Mouse (Mus musculus) frontal cortex, postnatal 36 days (tissue): Measurements from ENCODE around the gene Foxs1.
A peak's percentile ranks its signal among the peaks of the same experiment; 100 is the strongest.

Experiments
- DNase-seq, 2 experiments: peaks; one replicate each; pipeline ENCODE4 v3.0.0; 2022; ENCODE audit warnings: low spot score in 2 of 2

Foxs1 gene

GRCm38 (mm10) chr2:152933048-152933447 lies at the start of gene Foxs1:
Gene Foxs1, minus strand, starts transcription at chr2:152933208.
- DNase-seq = no peak

GRCm38 (mm10) chr2:152976991-152977390 lies 44.0 kb upstream of the Foxs1 start:
- DNase-seq = no peak

DNA sequence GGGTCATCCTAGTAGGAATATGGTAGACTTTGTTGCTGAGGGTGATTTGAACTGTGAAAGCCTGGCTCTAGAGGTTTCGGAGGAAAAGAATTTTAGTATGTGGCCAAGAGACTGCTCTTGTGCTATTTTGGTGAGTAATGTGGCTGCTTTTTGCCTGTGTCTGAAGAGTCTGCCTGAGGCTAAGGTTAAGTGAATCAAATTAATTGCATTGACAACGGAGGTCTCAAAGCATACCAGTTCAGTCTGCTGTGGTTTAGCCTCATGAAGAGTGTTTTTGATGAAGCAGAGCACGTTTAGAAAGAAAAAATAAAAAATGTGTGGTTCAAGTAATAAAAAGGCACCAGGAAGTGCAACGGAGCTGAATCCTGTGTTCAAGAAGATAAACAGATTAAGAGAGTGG lies 32.5 kb upstream of the Foxs1 start:
- no peak for DNase-seq

DNA sequence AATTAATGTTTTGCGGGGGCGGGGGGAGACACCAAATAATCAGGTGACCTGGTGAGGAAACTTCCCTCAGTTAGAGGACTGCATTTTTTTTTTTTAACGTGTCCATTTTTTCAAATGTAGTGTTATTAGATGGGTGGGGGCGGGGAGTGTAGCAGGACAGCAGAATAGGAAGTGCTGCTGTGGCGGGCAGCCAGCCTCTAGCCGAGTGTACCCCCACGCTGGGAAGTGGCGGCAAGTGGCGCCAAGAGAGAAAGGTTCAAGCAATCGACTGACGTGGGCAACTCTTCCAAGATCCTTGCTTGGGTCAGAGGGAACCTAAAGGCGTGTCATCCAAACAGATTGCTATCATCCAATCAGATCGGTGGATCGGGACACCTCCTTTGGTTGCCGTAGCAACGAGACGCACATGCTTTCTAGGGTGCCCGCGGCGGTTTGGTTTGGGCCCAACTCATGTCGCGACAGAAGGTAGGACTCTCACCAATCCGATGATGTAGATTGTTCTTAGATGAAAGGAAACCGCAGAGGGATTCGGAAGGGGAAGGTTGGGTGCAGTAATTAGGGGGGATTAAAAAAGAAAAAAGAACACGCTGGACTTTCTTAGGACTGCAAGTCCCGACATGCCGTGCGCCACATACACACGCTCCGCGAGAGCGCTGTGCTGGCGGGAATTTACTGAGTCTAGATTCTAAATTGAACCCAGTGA lies 29.2 kb upstream of the Foxs1 start, which contains the start of gene Ttll9:
Gene Ttll9 (plus strand): TSS at position 395 of the 703 bp plus-strand sequence.
- peak; percentile 80 to 92 for DNase-seq

- DNase-seq = no peak
Observed at GRCm38 (mm10) chr2:152958116-152958515, 25.1 kb upstream of the Foxs1 start.

GRCm38 (mm10) chr2:152951850-152952720 lies 19.1 kb upstream of the Foxs1 start:
- DNase-seq = no peak

- DNase-seq = peak; percentile 67 to 70
Observed at GRCm38 (mm10) chr2:152951065-152951849, 18.2 kb upstream of the Foxs1 start, which contains the start of gene Dusp15. Gene Dusp15, minus strand, starts transcription at chr2:152951698.

DNA sequence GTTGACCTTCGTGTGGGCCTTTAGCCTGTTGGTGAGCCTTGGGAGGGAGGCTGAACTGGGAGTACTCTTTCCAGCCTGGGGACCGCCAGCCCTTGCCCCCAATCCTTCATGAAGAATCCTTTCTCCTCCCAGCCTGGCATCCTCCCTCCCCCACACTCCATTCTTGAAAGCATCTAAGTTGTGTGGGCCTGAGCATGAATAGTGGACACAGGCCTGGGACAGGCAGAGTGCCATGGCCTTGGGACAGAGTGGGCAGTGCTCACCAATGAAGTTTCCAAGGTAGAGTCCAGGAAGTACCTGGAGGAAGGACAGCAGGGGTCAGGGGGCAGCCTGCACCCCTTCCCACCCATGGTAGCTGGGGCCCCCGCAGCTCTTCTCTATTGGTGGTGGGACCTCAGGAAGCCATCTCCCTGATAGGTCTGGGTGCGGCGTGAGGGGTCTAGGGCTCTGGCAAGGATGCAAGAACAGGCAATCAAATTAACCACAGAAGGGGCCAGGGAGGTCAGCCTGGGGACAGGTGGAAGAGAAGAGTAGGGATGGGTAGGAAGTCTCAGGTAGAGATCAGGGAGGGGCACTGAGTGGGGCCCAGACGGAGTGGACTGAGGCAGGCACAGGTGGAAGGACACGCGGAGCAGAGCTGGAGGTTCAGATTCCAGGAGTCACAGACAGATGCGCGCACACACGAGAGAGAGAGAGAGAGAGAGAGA lies 17.5 kb upstream of the Foxs1 start:
- DNase-seq = no peak

- no peak for DNase-seq
Observed at GRCm38 (mm10) chr2:152948438-152949020, 15.5 kb upstream of the Foxs1 start.

DNA sequence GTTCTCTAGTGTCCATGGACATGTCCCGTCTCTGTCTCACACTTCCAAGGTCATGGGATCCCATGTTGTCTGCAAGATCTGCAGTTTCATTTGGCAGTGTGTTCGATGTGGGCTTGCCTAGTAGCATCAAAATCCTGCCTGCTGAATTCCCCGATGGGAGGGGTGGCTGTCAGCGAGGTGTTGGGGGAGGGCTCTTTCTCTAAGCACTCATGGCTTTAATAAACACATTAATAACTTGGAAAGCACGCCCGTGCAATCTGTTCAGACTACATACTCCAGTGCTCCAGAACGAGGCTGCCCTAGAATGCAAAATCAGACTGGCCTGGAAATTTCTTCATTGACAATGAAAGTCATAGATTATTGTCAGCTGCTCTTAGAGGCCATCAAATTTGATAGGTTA lies 14.1 kb upstream of the Foxs1 start:
- no peak for DNase-seq

GRCm38 (mm10) chr2:152944013-152944412 lies 11.0 kb upstream of the Foxs1 start:
- no peak for DNase-seq

DNA sequence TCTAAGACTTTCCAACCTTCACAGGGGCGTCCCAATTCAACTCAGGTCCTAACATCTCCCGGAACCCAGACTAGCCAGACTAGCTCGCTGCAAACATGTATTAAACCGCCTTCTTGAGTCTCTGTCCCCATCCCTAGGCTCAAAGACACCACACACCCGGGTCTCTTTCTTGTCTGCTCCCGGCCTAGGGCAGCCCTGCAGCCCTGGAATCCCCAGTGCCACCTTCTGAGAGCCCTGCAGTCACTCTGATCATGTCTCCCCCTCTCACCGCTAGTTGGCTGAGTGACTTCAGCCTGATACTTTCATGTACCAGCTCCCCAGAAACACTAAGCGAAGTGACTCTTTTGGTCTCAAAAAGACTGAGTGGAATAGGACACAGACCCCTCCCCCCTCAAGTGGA lies 10.6 kb upstream of the Foxs1 start:
- no peak for DNase-seq

DNA sequence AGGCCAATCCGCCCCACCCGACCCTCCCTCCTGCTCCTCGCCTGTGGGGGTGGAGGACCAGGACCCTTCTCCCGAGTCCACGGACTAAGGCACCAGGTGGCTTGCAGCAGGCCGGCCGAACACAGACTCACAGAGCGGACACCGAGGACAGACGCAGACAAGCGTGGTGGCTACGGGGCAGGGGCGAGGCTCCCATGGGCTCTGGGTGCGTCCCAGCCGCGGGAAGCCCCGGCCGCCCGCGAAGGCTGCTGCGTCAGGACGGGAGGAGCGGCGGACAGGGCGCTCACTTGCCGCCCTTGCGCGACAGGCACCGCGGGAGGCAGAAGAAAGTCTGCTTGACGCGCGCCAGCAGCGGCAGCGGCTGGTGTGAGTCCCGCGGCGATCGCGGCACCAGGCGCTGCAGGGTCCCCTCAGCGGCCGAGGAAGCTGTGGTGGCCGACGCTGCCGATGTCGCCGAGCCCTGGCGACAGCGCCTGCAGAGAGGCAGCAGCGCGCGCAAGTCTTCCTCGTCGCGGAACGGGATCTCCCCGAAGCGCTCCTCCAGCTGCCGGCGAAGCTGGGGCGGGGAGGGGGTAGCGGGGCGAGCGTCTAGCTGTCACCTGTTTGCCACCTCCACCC lies 10.0 kb upstream of the Foxs1 start:
- DNase-seq = no peak

DNA sequence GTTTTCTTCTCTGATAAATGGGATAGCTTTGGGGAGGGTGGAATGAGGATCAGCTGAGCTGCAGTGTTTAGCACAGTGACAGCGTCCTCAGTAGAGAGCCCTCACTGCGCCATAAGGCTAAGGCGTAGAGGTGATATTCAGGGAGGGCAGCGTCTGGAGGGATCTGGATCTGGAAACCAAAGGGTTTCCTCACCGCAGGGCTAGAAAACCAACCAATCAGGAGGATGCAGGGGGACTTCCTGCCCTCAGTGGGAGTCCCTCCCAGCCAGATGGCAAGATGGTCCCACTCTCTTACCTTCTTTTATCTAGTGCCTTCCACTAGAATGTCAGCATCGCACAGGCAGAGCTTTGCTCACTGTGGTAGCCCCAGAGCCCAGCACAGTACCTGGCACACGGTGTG lies 8.8 kb upstream of the Foxs1 start:
- DNase-seq = no peak

DNA sequence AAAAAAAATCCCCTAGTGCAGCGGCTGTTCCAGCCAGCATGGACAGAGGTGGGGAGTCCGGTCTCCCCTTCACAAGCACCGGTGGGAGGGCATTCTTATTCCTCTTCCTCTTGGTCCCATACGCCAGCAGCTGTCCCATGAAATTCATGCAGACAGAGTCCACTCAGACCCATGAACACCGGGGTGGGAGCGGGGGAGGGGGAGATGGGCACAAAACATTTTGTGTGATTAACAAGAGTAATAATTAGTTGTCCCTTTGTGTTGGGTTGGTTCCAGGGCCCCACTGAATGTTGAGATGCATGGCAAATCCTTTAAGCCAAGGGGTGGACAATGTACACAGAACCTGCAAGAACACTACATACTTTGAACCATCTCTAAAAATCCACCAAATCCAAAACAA lies 8.1 kb upstream of the Foxs1 start:
- DNase-seq = no peak

DNA sequence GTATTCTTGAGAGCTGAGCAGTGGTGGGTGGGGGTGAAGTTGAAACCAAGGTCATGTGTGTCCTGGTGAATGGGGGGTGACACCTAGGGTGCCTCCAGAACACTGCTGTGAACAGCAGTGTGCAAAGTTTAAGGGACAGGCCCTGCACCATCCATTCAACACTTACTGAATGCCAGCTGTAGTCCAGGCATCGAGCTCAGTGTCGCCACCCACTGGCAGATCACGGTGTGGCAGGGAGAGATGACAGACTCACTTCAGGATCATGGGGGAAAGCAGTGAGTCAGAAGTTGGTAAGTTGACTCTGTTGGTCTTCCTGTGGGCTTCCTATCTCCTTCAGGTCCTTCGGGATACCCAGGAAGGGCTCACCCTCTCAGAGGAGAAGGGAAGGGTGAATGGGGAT lies 6.8 kb upstream of the Foxs1 start:
- DNase-seq = peak in 1 of 2 experiments; percentile 54

DNA sequence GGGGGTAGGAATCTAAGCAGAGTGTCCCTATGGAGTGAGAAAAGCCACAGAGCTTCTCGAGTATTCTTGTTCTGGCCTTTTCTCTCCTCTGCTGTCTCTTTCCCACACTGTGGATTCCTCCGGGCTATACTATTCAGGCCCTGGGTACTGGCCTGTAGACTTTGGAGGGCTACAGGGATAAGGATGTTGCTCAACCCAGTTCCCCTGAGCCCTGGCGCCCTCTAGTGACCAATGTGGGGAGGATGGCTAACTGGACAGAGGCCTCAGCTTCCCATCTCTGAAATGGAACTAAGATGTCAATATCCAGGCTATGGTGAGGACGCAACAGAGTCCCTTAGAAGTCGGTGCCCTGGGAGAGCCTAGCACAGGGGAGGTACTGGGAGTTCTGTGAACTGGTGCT lies 606 bp upstream of the Foxs1 start:
- peak; percentile 38 to 39 for DNase-seq

DNA sequence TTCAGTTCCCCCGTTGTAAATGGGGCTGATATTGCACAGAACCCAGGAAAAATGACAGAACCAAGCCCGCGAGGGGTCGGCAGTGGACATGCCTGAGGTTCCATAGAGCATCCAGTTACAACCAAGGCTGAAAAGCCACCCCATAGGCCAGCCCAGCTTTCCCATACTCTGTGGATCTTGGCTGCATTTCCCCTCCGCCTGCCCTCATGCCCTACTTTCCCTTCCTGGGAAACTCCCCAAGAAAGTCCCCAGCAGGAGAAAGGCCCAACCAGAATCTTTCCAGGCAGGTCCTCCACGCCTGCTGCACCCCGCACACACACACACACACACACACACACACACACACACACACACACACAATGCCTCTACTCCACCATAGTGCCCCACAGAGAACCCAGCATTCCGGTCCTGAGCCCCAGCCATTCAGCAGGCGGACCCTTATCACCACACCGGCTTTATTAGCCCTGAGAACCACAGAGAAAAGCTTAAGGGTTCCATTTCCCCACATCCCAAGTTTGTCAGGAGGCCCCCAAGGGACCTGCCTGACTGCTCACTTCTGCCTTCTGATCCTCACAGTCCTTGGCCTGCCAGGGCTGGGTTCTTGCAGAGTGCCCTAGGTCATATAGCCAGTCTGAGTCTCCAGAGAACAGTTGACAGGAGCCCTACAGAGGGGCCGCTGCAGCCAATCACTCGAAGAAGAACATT lies 1.4 kb downstream of the Foxs1 start:
- DNase-seq = no peak

GRCm38 (mm10) chr2:152930276-152930675 lies 2.7 kb downstream of the Foxs1 start:
- no peak for DNase-seq

DNA sequence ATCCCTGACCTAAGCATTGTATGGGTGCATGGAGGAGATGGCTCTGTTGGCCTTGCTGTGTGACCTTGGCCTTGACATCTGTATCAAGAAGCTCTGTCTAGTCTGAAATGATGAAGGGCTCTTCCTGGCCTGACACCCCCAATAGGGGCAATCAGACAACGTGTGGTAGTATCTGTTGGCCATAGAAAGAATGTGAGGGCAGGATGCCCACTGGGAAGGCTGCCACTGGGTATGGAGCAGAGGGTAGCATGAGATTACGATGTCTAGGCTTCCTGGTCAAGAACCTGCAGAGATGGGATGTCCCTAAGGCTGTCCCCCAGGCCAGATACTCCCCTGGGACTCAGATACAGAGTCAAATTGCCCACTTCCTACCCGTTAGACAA lies 4.0 kb downstream of the Foxs1 start:
- no peak for DNase-seq
